Mouse (Mus musculus) urinary bladder, adult 18-20 months (tissue): ENCODE data around the gene Chil3.
"Not testable (repeated sequence)": the region's sequence is repeated elsewhere in the genome, so short reads cannot be mapped to it uniquely, and the experiment has no call there.

Experiments
- DNase-seq, 2 experiments: peaks; one replicate each; pipeline ENCODE4 v3.0.0; 2022; ENCODE audit warnings: low spot score in 2 of 2, mixed read lengths in 2 of 2

Chil3 gene

DNA sequence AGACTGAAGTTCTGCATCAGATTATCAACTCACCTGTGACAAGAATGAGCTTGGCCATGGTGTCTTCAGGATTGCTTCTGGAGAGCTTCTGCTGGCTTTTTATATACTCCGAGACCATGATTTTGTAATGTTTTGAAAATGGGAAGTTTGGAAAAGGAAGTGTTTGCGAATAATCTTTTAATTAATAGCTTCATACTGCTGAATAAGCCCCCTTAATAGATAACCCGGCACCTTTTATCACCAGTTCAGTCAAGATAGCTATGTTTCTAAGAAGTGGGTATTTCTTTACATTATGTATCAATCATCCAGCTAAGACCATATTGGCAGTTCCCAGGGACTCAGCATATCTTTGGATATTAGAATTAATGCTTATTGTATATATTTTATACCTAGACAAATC is at the start of gene Chil3:
Chil3 (minus strand) TSS at position 101 of the 400 bp plus-strand sequence.
- no peak for DNase-seq

DNA sequence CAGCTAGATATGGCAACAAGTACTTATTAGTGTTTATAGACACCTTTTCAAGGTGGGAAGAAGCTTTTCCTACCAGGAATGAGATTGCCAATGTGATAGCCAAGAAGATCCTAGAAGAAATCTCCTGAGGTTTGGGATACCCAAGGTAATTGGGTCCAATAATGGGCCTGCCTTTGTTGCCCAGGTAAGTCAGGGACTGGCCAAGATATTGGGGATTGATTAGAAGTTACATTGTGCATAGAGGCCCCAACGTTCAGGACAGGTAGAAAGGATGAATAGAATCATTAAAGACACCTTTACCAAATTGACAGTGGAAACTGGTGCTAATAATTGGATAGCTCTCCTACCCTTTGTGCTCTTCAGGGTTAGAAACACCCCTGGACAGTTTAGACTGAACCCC is 30.7 kb upstream of the Chil3 start:
- not testable (repeated sequence) for DNase-seq

DNA sequence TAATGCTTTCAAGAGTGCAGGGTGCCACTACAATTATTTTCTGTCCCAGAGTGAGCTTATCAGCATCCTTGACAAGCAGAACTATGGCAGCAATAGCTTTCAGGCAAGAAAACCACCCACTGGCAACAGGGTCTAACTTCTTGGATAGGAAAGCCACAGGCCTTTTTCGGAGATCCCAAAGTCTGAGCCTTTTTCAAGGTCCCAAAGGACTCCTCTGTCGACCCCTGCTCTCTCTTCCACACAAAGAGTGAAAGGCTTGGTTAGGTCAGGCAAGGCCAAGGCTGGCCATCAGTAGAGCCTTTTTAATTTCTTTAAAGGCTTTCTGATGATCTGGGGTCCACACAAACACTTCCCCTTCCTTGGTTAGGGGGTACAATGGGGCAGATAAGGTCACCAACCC is 29.9 kb upstream of the Chil3 start:
- not testable (repeated sequence) for DNase-seq

DNA sequence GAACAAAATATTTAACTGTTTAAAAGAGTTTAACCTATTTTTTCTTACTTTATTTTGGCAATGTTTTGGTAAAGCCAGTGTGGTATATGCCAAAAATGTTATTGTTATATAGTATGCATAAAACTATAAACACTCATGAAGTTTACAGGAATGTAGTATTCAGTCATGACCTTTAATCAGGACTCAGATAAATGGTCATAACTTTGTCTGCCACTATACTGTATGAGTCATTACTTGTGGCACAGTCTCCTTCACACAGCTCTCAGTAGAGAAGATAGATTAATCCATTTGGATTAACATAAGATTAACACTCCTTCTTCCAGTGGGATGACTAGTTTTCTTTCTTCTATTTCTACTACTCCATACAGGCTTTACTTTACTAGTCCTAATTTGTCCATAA is 28.9 kb upstream of the Chil3 start:
- DNase-seq: no peak

DNA sequence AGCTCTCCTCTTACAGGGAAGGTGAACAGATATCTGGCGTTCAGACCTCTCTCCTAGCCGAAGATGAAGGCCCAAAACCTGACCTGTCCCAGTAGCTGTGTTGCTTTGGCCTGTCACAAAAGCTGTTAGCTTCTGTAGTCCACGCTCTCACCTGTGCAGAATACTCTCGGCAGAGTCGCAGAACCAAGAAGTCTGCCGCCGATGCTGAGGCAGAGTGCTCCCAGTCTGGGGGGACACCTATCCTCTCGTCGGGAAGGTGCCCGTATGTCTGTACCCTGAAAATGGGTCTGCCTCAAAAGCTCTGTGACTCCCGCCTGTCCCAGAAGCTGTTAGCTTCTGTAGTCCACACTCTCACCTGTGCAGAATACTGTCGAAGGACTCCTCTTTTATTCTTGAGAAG is 28.1 kb upstream of the Chil3 start:
- no peak for DNase-seq

DNA sequence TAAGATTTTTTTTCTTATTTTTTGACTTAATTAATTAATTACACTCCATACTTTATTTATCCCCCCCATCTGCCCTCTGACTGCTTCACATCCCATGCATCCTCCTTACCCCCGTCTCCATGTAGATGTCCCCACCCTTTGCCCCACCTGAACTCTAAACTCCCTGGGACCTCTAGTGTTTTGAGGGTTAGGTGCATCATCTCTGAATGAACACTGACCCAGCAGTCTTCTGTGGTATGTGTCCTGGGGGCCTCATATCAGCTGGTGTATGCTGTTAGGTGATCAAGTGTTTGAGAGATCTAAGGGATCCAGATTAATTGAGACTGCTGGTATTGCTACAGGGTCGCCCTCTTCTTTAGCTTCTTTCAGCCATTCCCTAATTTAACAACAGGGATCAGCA is 20.6 kb upstream of the Chil3 start:
- no peak for DNase-seq

DNA sequence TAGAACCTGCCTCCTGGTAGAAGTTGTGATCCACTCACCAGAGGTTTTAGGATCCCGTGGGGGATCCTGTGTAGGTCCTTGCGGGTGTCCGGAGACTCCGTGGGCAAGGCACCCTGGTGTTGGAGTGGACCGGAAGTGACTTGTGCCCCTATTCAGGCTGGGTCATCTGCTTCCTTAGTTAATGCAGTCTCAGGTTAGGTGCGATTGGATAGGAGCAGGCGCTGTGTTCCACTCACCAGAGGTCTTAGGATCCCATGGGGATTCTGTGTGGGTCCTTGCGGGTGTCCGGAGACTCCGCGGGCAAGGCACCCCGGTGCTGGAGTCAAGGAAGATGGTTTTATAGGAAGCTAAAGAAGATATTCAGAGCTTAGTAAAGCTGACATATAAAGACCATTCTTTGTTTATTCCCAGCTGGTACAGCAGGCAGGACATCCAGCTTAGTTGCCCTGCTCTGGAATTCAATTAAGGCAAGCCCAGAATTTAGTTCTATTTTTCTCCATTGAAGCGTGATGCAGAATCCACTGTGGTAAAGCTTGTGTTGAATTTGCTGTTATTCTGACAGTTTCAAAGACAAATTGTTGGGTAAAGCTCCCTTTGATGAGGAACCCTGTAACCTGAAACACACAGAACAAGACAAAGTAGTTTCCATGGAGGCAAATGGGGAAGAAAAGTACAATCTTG is 10.3 kb upstream of the Chil3 start:
- DNase-seq: no peak

DNA sequence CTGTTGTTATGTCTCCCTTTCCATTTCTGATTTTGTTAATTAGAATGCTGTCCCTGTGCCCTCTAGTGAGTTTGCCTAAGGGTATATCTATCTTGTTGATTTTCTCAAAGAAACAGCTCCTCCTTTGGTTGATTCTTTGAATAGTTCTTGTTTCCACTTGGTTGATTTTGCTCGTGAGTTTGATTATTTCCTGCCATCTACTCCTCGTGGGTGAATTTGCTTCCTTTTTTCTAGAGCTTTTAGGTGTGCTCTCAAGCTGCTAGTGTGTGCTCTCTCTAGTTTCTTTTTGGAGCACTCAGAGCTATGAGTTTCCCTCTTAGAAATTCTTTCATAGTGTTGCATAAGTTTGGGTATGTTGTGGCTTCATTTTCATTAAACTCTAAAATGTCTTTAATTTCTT is 7.6 kb upstream of the Chil3 start:
- DNase-seq: not testable (repeated sequence)

DNA sequence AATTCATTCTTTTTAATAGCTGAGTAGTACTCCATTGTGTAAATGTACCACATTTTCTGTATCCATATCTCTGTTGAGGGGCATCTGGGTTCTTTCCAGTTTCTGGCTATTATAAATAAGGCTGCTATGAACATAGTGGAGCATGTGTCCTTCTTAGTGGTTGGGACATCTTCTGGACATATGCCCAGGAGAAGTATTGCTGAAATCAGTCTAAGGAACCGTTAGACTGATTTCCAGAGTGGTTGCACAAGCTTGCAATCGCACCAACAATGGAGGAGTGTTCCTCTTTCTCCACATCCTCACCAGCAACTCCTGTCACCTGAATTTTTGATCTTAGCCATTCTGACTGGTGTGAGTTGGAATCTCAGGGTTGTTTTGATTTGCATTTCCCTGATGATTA is 5.1 kb upstream of the Chil3 start:
- not testable (repeated sequence) for DNase-seq

DNA sequence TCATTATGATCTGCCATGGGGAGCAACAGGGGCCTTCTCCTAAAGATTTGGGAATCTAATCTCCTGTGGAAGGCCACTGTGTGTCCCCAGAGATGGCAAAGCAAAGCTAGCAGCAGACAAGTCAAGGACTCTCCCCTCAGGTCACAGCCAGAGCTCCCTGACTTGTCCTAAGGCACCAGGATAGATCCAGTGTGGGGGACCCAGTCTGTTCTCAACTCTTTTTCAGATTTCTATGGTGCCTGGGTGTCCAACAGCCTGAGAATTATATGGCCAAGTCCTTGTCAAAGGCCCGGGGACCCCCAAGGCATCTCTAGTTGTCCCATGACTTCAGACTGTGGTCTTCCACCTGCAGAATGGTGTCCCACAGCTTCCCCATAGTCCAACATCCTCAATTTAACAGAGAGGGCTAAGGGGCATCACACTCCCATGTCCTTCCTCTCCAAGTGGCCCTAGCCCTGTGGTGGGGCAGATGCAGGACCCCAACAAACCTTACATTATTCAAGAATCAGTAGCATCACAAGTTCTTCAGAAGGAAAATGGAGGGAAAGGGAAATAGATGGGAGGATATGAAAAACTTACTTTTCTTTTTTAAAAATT is 3.9 kb upstream of the Chil3 start:
- DNase-seq: no peak

DNA sequence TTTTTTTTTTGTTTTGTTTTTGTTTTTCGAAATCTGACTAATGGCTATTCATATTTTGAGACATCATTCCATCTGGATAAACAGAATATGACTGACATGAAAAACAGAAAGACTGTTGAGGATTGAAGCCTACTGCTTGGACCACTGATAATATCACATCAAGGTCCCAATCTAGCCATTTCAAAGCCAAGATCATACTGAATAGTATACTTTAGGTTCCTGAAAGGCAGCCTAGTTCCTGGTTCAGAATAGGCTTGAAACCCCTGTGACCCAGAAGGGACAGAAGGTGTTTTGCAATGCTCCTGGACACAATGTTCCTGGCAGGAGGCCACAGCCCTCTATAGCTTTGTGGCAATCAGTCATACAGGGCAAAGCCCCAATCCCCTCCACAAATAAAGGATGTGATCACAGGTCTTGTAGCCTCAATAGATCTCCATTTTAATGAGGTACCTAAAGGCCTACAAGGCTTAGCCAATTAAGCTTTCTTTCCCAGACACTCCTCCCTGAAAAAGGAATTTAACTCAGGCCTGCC is 3.2 kb upstream of the Chil3 start:
- DNase-seq: no peak

DNA sequence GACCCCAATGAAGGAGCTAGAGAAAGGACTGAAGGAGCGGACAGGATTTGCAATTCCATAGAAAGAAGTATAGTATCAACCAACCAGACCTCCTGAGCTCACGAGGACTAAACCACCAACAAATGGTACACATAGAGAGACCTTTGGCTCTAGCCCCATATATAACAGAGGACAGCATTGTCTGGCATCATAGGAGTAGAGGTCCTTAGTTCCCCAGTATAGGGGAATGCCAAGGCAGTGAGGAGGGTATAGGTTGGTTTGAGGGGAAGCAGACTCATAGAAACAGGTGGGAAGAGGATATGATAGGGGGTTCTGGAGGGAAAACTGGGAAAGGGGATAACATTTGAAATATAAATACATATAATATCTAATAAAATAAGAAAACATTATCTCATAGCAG is 13.0 kb downstream of the Chil3 start:
- no peak for DNase-seq

DNA sequence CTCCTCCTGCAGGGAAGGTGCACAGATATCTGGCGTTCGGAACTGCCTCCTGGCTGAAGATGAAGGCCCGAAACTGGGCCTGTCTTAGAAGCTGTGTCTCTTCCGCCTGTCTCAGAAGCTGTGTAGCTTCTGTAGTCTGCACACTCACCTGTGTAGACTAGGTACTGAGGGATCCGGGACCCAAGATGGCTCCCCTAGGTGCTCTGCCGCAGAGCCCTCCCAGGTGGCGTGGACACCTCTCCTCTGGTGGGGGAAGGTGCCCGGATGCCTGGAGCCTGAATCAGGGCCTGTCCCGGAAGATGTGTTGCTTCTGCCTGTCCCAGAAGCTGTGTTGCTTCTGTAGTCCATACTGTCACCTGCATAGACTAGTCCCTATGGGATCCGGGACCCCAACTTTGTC is 23.3 kb downstream of the Chil3 start:
- DNase-seq: no peak

DNA sequence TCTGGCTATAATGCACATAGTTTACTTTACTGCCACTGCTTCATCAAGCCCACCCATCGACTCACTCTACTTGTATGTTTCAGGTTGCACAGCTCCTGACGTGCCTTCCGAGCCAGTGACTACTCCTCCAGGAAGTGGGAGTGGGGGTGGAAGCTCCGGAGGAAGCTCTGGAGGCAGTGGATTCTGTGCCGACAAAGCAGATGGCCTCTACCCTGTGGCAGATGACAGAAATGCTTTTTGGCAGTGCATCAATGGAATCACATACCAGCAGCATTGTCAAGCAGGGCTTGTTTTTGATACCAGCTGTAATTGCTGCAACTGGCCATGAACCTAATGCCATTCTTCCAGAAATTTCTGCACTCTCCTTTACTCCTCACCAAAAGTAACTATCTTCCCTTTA is 35.7 kb downstream of the Chil3 start:
- DNase-seq: no peak

DNA sequence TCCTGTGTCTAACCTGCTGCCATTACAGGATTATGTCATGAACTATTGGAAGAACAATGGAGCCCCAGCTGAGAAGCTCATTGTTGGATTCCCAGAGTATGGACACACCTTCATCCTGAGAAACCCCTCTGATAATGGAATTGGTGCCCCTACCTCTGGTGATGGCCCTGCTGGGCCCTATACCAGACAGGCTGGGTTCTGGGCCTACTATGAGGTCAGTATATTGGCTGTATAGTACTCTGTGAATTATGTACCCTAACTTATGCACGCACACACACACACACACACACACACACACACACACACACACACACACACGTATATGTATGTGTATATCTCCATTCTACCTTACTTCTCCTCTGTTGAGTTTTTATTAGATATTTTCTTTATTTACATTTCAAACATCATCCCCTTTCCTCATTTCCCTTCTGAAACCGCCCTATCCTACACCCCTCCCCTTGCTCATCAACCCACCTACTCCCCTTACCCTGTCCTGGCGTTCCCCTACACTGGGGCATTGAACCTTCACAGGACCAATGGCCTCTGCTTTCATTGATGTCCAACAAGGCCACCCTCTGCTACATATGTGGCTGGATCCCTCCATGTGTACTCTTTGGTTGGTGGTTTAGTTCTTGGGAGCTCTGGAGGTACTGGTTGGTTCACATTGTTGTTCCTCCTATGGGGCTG is 38.4 kb downstream of the Chil3 start:
- no peak for DNase-seq

DNA sequence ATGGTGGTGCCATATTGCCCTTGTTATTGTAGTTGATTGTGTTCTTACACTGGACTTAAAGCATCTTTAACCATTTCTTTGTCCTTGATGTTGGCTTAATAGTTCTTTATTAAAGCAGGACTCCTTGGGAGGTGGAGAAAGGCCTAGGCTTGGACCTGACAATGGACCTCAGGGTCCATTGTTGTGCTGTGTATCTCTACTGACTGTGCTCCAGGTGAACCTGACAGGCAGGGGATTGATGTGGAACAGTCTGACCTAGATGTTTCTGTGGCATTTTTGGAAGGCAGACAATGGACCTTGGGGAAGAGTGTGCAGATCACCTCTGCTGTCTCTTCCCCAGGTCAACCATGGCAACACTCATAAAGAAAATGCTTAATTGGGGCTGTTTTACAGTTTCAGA is 40.4 kb downstream of the Chil3 start:
- DNase-seq: no peak

DNA sequence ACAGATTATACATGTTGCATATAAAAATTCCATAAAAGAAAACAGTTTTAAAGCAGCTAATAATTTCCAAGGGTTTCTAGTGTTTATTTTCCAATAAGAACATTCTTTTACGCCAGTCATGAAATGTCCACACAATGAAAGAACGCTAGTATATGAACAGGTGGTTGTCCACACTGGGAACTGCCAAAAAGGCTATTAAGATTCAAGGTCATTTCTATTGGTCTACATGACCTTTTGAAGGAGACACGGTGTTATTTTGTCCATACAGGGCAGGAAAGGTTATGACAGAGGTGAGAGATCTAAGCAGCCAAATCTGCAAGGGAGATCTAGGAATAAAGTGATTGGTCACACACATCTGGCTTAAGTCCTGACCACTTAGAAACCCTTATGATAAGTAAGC is 54.4 kb downstream of the Chil3 start, which contains the start of gene Chia1:
Chia1 (plus strand) TSS at position 301 of the 400 bp plus-strand sequence.
- no peak for DNase-seq
